Mouse (Mus musculus) urinary bladder, postnatal 4 days (tissue): ENCODE measurements around the gene Mark3.
"Not testable (repeated sequence)": the region's sequence is repeated elsewhere in the genome, so short reads cannot be mapped to it uniquely, and the experiment has no call there.

ENCODE experiments used
- DNase-seq, 2 experiments: peaks; one replicate each; pipeline ENCODE4 v3.0.0; 2021 to 2022; ENCODE audit warnings: low spot score in 2 of 2

Gene Mark3

DNA sequence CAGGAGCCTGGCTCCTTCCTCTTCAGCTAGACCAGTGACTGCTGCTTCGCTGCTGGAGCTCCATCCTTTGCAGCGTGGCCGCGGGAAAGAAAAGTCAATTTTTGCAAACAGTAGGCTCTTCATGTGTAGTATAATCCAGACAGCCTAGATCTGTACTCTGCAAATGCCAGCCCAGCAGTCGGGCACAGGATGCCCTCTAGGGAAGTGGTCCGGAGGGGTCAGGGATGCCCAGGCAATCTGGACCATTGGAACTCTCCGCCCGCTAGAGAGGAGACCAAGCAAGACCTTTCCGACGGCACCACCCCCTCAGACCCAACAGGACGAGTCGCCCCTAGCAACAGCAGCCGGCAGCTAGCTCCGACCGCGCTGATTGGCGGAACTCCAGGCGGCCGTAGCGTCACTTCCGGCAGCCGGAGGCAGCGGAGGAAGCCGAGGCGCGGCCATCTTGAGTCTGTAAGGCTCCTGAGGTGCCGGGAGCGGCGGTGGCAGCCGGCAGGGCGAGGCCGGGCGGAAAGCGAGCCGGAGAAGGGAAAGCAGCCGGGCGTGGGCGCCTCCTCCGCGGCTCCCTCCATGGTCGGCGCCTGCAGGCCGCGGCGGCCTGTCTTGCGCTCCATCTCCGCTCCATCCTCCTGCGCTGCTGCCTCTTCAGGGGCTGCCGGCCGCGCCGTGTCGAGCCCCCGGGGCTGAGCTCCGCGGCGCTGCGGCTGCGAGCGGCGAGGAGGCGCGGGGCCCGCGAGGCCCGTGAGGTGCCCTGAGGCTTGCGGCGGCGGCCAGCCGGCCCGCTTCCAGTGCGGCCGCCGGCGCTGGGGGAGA is at the start of gene Mark3:
Gene Mark3 (plus strand): TSS at position 450 of the 813 bp plus-strand sequence.
- peak; percentile 96 to 98 for DNase-seq

DNA sequence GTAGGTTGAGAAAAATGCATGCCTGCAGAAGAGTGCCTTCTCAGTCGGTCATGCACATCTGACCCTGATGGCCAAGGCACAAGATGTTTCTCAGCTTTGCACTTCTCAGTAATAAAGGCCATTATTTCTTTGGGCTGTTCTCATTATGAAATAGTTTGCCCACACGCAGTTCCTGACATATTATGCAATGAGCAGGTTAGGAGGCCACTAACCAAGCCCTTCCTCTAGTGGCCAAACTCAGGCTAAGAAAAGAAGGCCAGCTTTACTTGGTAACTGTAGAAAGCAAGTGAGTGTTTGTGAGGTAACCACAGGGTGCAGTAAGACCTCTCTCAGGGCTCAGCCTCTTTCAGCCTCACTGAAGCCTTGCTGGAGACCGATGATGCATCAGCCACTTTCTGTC is 49.4 kb upstream of the Mark3 start:
- no peak for DNase-seq

DNA sequence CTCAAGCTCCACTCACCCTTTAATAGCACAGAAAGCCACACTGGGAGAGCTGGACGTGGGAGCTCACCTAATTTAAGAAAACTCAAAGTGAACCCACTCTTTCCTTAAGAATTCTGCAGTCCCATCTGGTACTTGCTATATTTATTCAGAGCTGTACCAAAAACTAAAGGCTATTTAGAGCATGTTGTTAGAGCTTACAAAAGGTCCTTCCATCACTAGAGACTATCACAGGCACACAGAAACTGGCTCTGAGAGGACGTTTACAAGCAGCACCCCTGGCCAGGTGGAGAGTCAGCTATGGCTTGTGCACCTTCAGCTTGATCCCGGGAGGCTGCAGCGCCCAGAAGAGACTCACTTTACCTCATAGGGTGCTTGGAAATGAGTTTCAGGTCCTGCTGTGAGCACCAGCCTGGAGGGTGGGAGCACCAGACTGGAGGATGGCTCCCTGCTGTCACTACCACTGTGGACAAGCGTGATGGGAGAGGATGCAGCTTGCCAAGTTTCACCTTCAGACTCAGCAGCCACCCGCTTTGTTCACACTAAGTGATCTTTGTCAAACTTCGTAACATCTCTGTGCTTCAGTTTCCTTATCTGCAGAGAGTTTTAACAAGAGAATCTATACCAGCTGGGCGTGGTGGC is 46.6 kb upstream of the Mark3 start:
- DNase-seq = no peak

DNA sequence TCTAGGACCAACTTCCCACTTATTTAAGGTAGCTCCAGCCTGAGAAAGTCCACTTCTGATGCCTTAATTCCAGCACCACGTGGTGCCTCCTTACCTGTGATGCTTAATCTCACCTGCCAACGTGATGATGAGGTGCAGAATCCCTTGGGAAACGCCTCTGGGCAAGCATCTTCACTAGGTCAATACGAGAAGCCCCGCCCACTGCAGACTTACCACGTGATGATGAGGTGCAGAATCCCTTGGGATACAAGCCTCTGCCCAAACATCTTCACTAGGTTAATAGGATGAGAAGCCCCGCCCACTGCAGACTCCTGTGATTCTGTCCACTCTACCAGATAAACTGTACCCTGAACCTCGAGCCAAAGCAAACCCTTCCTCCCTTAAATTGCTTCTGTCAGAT is 45.1 kb upstream of the Mark3 start:
- DNase-seq = no peak

GRCm38 (mm10) chr12:111533096-111533794 is 41.1 kb upstream of the Mark3 start:
- DNase-seq = no peak

DNA sequence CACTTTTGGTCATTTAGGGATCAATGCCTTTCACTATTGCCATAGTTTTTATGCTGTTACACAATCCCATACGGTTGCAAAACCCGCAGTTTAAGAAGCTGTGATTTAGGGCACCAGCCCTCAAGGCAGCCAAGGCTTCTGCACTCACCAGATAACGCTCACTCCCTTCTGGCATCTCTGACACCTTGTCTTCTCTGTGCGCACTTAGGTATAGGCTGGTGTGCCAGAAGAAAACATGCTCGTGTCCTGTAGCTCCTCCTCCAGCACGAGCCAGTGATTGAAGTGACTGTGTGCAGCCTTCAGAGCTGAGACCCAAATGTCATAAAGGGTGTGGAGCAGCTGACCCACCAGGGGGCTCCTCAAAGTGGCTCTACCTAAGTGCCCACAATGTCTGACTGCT is 39.0 kb upstream of the Mark3 start:
- no peak for DNase-seq

DNA sequence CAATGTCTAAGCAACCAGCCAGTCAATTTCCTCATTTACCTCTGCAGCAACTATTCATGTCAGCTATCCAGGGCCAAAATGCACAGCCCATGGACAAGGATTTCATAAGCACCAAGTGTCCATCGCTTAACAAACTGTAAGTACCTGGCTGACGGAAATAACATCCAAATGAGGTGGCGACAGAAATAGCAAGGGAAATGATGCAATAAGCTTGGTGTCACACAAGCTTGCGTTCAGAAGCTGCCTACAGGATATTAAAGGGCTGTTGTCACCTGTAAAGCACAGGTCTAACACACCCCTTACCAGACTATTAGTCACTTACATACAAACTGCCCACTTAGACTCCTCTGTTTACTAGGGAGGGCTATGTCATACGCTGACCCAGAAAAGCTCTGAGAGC is 38.6 kb upstream of the Mark3 start:
- DNase-seq = no peak

- DNase-seq = no peak
These were observed 37.6 kb upstream of the Mark3 start for GRCm38 (mm10) chr12:111536746-111537145.

DNA sequence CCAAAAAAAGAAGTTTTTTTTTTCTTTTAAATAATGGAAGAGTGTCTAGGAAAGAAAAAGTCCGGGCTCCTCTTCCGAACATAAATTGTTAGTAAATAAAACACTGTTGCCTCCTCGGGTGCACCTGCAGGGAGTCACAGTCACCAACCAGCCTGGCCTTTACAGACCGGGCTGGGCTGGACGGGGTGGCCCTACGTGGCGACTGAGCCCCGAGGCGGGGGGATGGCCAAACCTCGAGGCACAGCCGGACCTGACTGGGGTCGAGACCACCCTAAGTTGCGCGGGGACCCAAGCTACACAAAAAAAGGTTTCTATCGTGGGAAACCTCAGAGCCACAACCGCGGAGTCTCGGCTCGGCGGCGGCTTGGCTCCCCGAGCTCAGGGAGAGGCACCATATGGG is 37.0 kb upstream of the Mark3 start:
- DNase-seq = no peak

GRCm38 (mm10) chr12:111537796-111538291 is 36.5 kb upstream of the Mark3 start, which contains the start of gene Eif5:
Gene Eif5 (plus strand): TSS chr12:111538016.
- DNase-seq = peak; percentile 99

DNA sequence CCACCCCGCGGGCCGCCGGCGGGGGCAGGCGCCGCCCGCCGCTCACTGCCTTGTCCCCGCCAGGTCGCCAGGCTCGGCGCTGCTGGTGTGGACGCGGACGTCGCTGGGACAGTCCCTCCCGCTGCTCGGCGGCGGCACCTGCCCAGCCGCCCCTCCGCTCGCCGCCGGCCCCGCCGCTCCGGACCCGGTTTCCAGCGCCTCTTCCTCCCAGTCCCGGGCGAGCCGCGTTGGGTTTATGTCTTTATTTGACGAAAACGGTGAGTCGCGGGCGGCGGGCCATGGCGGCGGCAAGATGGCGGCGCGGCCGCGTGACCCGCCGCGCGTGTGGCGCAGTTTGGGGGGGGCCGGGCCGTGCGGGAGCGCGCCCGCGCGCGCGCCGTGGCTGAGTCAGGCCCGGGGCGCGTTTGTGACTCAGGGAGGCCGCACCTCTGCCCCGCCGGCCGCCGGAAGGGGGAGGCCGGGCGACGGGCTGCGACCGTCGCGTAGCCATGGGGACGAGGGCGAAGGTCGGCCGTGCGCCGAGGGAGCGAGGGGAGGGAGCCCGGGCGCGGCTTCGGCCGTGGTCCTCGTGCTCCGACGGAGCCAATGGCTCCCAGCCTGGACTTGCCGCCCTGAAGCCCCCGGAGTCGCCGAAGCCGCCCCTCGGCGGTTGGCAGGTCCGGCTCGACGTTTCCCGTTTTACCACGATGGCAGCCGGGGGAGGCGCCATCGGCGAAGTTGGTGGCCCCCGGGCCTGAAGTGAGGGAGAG is 35.9 kb upstream of the Mark3 start:
- DNase-seq = peak; percentile 81 to 83

GRCm38 (mm10) chr12:111539041-111539345 is 35.3 kb upstream of the Mark3 start:
- no peak for DNase-seq

GRCm38 (mm10) chr12:111547070-111547469 is 27.3 kb upstream of the Mark3 start:
- no peak for DNase-seq

DNA sequence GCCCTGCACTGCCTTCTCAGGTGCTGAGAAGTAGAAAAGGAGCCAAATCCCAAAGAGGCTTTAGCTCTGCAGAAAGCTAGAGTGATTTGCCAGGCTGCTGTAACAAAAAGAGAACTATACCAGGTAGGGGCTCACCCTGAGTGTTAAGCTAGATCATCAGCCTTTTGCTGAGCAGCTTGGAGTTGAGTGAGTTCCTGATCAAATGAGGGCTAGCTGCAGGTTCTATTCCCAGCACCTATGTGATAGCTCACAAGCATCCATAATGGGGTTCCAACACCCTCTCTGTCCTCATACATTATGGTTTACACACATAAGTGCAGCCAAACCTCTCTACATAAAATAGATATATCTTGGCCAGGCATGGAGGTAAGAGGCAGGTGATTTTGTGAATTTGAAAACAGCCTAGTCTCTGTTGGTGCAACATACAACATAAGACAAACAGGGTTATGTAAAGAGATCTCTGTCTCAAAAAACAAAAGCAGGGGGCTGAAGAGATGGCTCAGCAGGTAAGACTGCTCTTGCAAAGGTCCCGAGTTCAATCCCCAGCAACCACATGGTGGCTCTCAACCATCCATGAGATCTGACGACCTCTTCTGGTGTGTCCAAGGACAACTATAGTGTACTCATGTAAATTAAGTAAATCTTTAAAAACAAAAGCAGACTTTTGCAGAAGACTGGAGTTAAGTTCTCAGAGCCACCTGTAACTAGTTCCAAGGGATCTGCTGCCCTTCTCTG is 25.6 kb upstream of the Mark3 start:
- no peak for DNase-seq

- DNase-seq = no peak
These were observed 23.6 kb upstream of the Mark3 start for GRCm38 (mm10) chr12:111550679-111551078.

GRCm38 (mm10) chr12:111552342-111552741 is 22.0 kb upstream of the Mark3 start:
- DNase-seq = peak in 1 of 2 experiments; percentile 44

GRCm38 (mm10) chr12:111555357-111555756 is 19.0 kb upstream of the Mark3 start:
- no peak for DNase-seq

DNA sequence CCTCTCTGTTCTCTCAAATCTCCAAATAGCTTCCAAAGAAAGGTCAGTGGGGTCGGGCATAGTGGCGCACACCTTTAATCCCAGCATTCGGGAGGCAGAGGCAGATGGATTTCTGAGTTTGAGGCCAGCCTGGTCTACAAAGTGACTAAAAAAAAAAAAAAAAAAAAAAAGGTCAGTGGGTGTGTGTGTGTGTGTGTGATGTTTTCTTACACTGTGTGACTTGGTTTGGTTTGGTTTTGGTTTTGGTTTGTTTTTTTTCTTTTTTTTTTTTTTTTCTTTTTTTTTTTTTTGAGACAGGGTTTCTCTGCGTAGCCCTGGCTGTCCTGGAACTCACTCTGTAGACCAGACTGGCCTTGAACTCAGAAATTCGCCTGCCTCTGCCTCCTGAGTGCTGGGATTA is 18.4 kb upstream of the Mark3 start:
- DNase-seq = not testable (repeated sequence)

DNA sequence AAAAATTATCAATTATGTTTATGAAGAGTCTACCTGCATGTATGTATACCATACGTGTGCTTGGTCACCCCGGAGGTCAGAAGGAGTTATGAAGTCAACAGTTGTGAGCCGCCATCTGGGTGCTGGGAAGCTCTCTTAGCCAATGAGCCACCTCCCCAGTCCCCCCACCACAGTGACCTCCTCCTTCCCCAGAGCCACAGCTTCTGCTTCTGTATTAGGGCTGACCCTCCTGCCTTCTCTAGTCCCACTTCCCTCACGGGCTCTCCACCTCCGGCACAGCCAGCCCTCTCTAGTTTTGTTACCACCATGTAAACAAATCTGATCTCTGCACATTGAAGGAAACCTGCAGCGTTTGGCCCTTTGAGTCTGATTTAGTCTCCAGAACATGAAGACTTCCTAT is 16.8 kb upstream of the Mark3 start:
- DNase-seq = no peak

GRCm38 (mm10) chr12:111558655-111559054 is 15.7 kb upstream of the Mark3 start:
- no peak for DNase-seq

- DNase-seq = no peak
These were observed 14.6 kb upstream of the Mark3 start for GRCm38 (mm10) chr12:111559647-111560258.
